Mouse (Mus musculus) lung, adult 2 months (tissue): Measurements from ENCODE around the gene Syt16.

Experiments used
- CTCF ChIP-seq: fragments of 200-500 bp; IDR thresholded peaks from 2 replicates; pipeline ENCODE4 v1.5.1; 2011; ENCODE audit warnings: mild to moderate bottlenecking, low read length, control low read depth; ENCODE audit not compliant: insufficient read depth
- POLR2A ChIP-seq: fragments of 200-500 bp; IDR thresholded peaks from 2 replicates; pipeline ENCODE4 v1.6.1; 2011; ENCODE audit warnings: low read depth, mild to moderate bottlenecking, control low read depth, low read length, borderline replicate concordance; ENCODE audit errors: extremely low read depth

DNA sequence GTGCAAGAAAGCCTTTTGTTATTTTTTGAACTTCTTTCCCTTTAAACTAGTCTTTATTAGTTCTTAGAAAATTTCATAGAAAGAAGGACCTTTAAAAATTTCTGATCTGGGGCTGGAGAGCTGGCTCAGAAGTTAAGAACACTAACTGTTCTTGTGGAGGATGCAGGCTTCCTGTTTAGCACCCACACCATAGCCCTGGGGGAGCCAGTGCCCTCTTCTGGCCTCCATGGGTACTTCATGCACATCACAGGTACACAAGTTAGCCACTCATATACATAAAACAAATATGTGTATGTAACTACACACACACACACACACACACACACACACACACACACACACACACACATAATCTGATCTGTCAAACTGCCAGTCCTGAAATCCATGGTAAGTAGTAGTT is 7.9 kb upstream of the Syt16 start:
- TF ChIP-seq CTCF (peak; percentile 64), POLR2A (no peak)
